Mouse (Mus musculus): ENCODE measurements around the gene Vamp2.

DNA sequence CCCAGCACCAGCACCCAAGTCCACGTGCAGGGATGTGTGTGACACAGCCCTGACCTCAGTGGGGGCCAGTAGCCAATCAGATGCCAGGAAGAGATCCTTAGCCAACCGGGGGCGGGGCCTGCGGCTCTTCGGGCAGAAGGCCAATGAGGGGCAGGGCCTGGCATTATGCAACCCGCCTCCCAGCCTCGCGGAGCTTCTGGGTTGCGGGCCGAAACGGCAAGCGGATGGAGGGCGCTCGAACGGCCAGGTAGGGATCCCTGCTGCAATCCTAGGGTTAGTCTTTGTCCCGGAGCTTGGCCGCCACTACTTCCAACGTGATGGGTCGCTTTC lies 10.4 kb downstream of the Vamp2 start:
- TF ChIP-seq CTCF (IDR thresholded peaks at IDR 0.05; ENCODE audit: borderline replicate concordance, extremely low read depth, insufficient read depth, insufficient read length): no peak
- TF ChIP-seq POLR2A (IDR thresholded peaks at IDR 0.05; ENCODE audit: borderline replicate concordance, extremely low read depth, insufficient read depth, insufficient read length, poor library complexity, severe bottlenecking): peak; percentile 16; the same call in 1 of the 2 replicates
